8 mouse cellular contexts compared by ENCODE assay signal in the genomic region with DNA sequence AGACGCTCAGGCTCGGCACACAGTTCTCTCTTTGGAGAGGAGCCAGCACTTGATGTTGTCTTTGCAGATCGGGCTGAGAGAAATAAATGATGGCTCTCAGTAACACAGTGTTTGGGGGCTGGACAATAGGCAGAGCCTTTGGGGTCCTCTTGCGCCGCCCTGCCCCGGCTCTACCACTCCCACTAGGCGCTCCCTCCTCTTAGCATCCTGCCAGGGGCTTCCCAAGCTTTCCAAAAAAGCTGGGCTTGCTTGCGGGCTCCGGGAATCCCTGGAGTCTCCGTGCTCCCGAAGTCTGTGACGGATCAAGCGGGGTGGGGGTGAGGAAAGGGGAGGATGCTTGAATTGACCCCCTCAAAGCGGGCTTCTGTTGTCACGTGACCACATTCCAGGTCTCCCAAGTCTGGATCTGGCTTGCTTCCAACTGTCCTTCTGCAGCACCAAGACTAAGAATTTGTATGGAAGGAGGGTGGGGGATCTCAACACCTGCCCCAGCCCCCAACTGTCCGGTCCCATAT. TPM values are rescaled to one million over a fixed set of nuclear protein-coding genes. Genes with fewer than 3 reads are reported as not detected.
DNase-seq lines count a peak whose midpoint lies in the region; ATAC-seq and TF ChIP-seq lines count a peak whose summit lies in the region.

TSS of gene Fkbp5 (minus strand) at position 87 of the 515 bp plus-strand sequence.

- DNase-seq in layer of hippocampus, adult 11-12 months (ENCODE audit: low spot score) = peak; percentile 76
- no peak for DNase-seq in layer of hippocampus, adult 9-11 months
- DNase-seq in embryonic facial prominence, embryonic 10.5 days (ENCODE audit: low spot score) = peak; percentile 67
- peak; percentile 91 to 93 for DNase-seq in heart, adult 9 months (ENCODE audit: low spot score in 2 of 2)
- peak; percentile 89 for DNase-seq in kidney, adult 9 months
- DNase-seq in liver, adult 2 months (ENCODE audit: extremely low read depth, low read depth, low spot score) = no peak
- peak; percentile 80 for DNase-seq in testis, postnatal 10 days (ENCODE audit: low spot score)

- H3K36me3 ChIP-seq in embryonic facial prominence, embryonic 10.5 days (replicated peaks) = no peaks in the 10 kb centered on the region
- H3K36me3 ChIP-seq in liver, adult 2 months (ENCODE audit: control insufficient read depth, insufficient read depth, low read length) = no peaks in the 10 kb centered on the region
- no peaks in the 10 kb centered on the region for H3K36me3 ChIP-seq in midbrain, embryonic 16.5 days (ENCODE audit: control insufficient read depth, insufficient read depth, low read length)

- 4% methylated on average over 16 of the region's 16 CpGs for WGBS in embryonic facial prominence, embryonic 10.5 days
- 28% methylated on average over 16 of the region's 16 CpGs for WGBS in liver, adult 2 months
- WGBS in midbrain, embryonic 16.5 days = 2% methylated on average over 16 of the region's 16 CpGs

- H3K79me2 ChIP-seq in liver, adult 2 months (ENCODE audit: control insufficient read depth, insufficient read depth, low read length) = no peaks in the 10 kb centered on the region

- H3K27ac ChIP-seq in embryonic facial prominence, embryonic 10.5 days (replicated peaks) = peak within 1 kb of the TSS; percentile 83
- H3K27ac ChIP-seq in liver, adult 2 months (replicated peaks; ENCODE audit: insufficient read depth, low read depth, low read length) = peak within 1 kb of the TSS; percentile 90
- H3K27ac ChIP-seq in midbrain, embryonic 16.5 days (ENCODE audit: low read length) = peak within 1 kb of the TSS; percentile 73

- ATAC-seq in midbrain, embryonic 16.5 days = 0 out of 2 replicates have a peak, but pooled peaks have one; percentile 27

- peak within 1 kb of the TSS; percentile 90 for H3K9ac ChIP-seq in liver, adult 2 months (ENCODE audit: low read depth, low read length)
- H3K9ac ChIP-seq in midbrain, embryonic 16.5 days (ENCODE audit: low read depth, low read length) = peak within 1 kb of the TSS; percentile 81

- H3K9me3 ChIP-seq in embryonic facial prominence, embryonic 10.5 days = no peaks in the 10 kb centered on the region
- H3K9me3 ChIP-seq in midbrain, embryonic 16.5 days (replicated peaks; ENCODE audit: control insufficient read depth, low read length, poor library complexity, severe bottlenecking) = no peaks in the 10 kb centered on the region

- peaks cover 91% of the 10 kb centered on the region for H3K27me3 ChIP-seq in embryonic facial prominence, embryonic 10.5 days (replicated peaks; ENCODE audit: low read depth, poor library complexity, severe bottlenecking)
- H3K27me3 ChIP-seq in liver, adult 2 months (ENCODE audit: control insufficient read depth, insufficient read depth, low read length) = no peaks in the 10 kb centered on the region
- peaks cover 5% of the 10 kb centered on the region; the same call in 1 of the 2 replicates for H3K27me3 ChIP-seq in midbrain, embryonic 16.5 days (ENCODE audit: control insufficient read depth, insufficient read depth, low read depth, low read length)

- peaks cover 63% of the 10 kb centered on the region for H3K4me1 ChIP-seq in embryonic facial prominence, embryonic 10.5 days
- H3K4me1 ChIP-seq in liver, adult 2 months (ENCODE audit: control insufficient read depth, insufficient read depth, low read length) = peaks cover 26% of the 10 kb centered on the region
- peaks cover 14% of the 10 kb centered on the region; the same call in 1 of the 2 replicates for H3K4me1 ChIP-seq in midbrain, embryonic 16.5 days (ENCODE audit: control insufficient read depth, insufficient read depth, low read length)

- TF ChIP-seq POLR2A in liver, adult 2 months (IDR thresholded peaks at IDR 0.05; ENCODE audit: extremely low read depth, insufficient read depth, low read length) = no peak

- TF ChIP-seq CTCF in liver, adult 2 months (IDR thresholded peaks at IDR 0.05; ENCODE audit: low read depth, low read length) = no peak

- peak within 1 kb of the TSS; percentile 66 for H3K4me3 ChIP-seq in embryonic facial prominence, embryonic 10.5 days
- peak within 1 kb of the TSS; percentile 79 for H3K4me3 ChIP-seq in liver, adult 2 months (ENCODE audit: insufficient read depth, low read depth, low read length)
- H3K4me3 ChIP-seq in midbrain, embryonic 16.5 days (ENCODE audit: low read depth, low read length) = peak within 1 kb of the TSS; percentile 55

- peak within 1 kb of the TSS; percentile 98 for H3K4me2 ChIP-seq in midbrain, embryonic 16.5 days (ENCODE audit: low read length)

RNA-seq across cellular contexts. Expression of gene Fkbp5, which starts in this region (rescaled TPM):
- polyA plus RNA-seq in embryonic facial prominence, embryonic 10.5 days (2016; fragmentation: Nextera tagmentation; extraction: Ambion mirVana) = 32.0 and 32.8 TPM in 2 replicates
- 25.6 and 30.3 TPM in 2 replicates for total RNA-seq in liver, adult 2 months (2014; rRNA removed)
- 17.7 and 29.8 TPM in 2 replicates for polyA plus RNA-seq in liver, adult 2 months (2012; rRNA removed)
- polyA plus RNA-seq in midbrain, embryonic 16.5 days (2015; fragmentation: Nextera tagmentation; extraction: Ambion mirVana) = 36.3 and 40.5 TPM in 2 replicates

Comparison
In these comparisons a context has a peak if more than half of its experiments do, and no peak if none do; other contexts are left out.
1. DNase-seq: peak in layer of hippocampus, adult 11-12 months (single experiment), embryonic facial prominence, embryonic 10.5 days (single experiment), heart, adult 9 months (2 of 2), kidney, adult 9 months (single experiment) and testis, postnatal 10 days (single experiment); none in layer of hippocampus, adult 9-11 months (single experiment) and liver, adult 2 months (single experiment).
2. Peak in every context shown above with its lines, with median percentiles within 50 percentile points of each other: H3K27ac ChIP-seq and H3K4me3 ChIP-seq.